Mouse (Mus musculus) intestine, postnatal 0 days (tissue): ENCODE data around the gene Padi4. TPM values are rescaled to one million over a fixed set of nuclear protein-coding genes. Genes with fewer than 3 reads are reported as not detected.
A peak's percentile ranks its signal among the peaks of the same experiment; 100 is the strongest.

Experiments used
- ATAC-seq: fragments of 200-750 bp; cut with Nextera tagmentation; 2 replicates; pipeline ENCODE4 v1.8.0; 2017; ENCODE audit warnings: mild to moderate bottlenecking, moderate TSS enrichment, moderate library complexity
- H3K27ac ChIP-seq: fragments of 300-500 bp; sonication (generic); 2 replicates; pipeline ENCODE4 v1.5.1; 2014; ENCODE audit warnings: mild to moderate bottlenecking, low read depth, low read length, moderate library complexity
- H3K27me3 ChIP-seq: fragments of 300-500 bp; sonication (generic); replicated peaks from 2 replicates; pipeline ENCODE4 v1.6.1; 2014; ENCODE audit warnings: low read length, mixed read lengths; ENCODE audit not compliant: control insufficient read depth, insufficient read depth
- H3K36me3 ChIP-seq: fragments of 300-500 bp; sonication (generic); 2 replicates; pipeline ENCODE4 v1.6.1; 2014; ENCODE audit warnings: mild to moderate bottlenecking, moderate library complexity; ENCODE audit not compliant: control insufficient read depth, insufficient read depth
- H3K4me1 ChIP-seq: fragments of 300-500 bp; sonication (generic); replicated peaks from 2 replicates; pipeline ENCODE4 v1.6.1; 2014; ENCODE audit warnings: antibody characterized with exemption, low read length, mixed read lengths; ENCODE audit not compliant: control insufficient read depth, insufficient read depth
- H3K4me2 ChIP-seq: fragments of 300-500 bp; sonication (generic); replicated peaks from 2 replicates; pipeline ENCODE4 v1.6.1; 2014; ENCODE audit warnings: low read depth, mild to moderate bottlenecking, moderate library complexity
- H3K4me3 ChIP-seq: fragments of 300-500 bp; sonication (generic); 2 replicates; pipeline ENCODE4 v1.5.1; 2014; ENCODE audit warnings: low read depth, low read length
- H3K9ac ChIP-seq: fragments of 300-500 bp; sonication (generic); 2 replicates; pipeline ENCODE4 v1.6.1; 2014; ENCODE audit warnings: mild to moderate bottlenecking, low read depth, low read length
- H3K9me3 ChIP-seq: fragments of 300-500 bp; sonication (generic); 2 replicates; pipeline ENCODE4 v1.6.1; 2016; ENCODE audit warnings: mixed run types; ENCODE audit not compliant: control insufficient read depth
- CTCF ChIP-seq: sonication (generic); IDR thresholded peaks from 2 replicates; pipeline ENCODE4 v1.5.1; 2016; ENCODE audit warnings: low read depth, mild to moderate bottlenecking, control low read depth, antibody characterized with exemption, moderate library complexity
- WGBS: fragments of 180-500 bp; shearing (Covaris S2); extraction: QIAGEN DNeasy Blood & Tissue Kit; methylation state at CpG from one replicate; pipeline ENCODE4 v1.1.7; 2014; 5-methylcytosine and 5-hydroxymethylcytosine counted together
- polyA plus RNA-seq: library from polyadenylated mRNA; unstranded; fragments of >200 nt; fragmentation: Nextera tagmentation; extraction: Ambion mirVana; gene quantifications from 2 replicates; pipeline ENCODE4 v1.2.1, GENCODE M21; 2015

Padi4 gene
- polyA plus RNA-seq, 1 experiment from 2014 or later = 5.5 TPM

DNA sequence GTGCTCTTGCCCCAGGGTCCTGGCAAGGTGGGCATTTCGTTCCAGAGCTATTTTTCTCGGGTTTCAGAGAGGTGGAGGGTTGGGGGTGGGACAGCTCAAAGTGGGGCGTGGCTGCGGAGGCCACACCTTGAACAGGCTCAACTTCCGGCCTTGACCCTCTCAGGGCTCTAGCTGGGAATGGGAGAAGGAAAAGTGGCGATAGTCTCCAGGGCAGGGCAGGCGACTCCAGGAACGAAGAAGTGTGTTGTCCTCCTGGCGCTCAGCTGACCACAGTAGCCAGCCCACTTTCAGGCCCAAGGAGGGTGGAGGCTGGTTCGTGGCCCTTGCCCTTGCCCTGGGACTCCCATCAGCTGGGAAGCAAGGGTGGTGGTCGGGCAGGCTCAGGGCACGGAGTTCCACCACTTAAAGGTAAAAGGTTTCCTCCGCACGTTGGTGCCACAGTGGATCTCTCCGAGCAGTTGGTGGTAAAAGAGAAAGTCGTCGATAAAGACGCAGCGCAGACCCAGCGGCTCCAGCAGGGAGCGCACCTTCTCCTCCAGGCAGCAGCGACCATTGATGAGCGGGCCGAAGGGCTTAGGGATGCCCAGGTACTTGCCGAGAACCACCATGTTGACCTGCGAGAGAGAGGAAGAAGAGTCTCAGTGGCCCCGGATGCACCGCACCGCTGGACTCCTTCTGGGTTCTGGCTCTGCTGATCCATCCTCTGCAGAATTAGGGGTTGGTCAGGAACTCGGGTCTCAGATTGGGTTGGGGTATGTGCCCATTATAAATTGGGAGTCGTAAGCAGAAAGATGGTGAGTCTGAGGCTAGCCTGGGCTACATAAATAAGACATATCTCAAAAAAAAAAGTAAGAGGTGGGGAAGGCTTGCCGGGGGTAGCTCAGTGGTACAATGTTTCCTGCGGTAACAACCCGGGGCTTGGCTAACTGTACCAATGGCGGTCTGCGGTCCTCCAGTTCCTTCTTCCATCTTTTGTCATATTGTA, 40.5 kb upstream of the Padi4 start:
- TF ChIP-seq CTCF = peak; percentile 77
- Histone ChIP-seq H3K27me3 (peaks cover 1% of the 10 kb centered on the region; the same call in 1 of the 2 replicates), H3K4me3 (peak overlapping the region; percentile 46), H3K27ac (peak overlapping the region; percentile 79), H3K4me2 (peak overlapping the region; percentile 78), H3K36me3 (no peaks in the 10 kb centered on the region), H3K4me1 (peaks cover 12% of the 10 kb centered on the region), H3K9ac (peak overlapping the region; percentile 45), H3K9me3 (no peaks in the 10 kb centered on the region)
- ATAC-seq = 0 out of 2 replicates have a peak, but pooled peaks have one; percentile 50
- 26% methylated on average over 36 of the region's 36 CpGs for WGBS

DNA sequence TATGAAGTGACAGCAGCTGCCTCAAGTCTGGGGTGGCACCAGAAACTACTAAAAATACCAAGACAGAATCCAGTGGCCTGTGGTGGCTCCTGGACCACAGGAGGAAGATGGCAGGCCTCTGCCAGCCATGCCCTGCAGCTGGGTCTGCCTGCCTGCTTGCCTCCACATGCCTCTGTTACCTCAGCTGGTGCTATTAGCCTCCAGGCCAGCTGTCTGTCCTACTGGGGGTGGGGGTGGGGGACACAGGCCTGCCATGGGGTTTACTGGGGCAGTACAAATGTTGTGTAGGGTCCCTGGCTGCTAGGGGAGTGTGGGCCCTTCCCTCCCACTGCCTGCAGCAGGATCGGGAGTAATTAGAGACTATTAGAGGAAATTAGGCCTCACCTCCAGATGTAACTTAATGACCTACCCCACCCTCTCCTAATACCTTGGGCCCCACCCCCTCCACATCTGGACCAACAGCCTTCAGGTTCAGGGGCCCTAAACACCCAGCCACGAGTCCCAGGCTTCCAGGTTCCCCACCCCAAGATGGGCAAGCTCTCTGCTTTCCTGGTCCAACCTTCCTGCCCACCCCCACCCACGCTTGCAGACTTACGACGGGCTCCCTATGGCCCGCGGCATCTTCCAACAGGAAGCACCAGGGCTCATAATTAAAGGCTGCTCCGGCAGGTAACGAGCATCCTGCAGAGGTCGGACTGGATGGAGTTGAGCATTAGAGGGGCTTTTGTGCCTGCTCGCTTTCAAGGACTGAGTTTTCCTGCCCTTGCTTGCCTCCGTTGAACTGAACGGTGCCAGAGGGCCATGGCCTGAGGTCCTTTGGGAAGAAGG, 39.5 kb upstream of the Padi4 start:
- Histone ChIP-seq H3K27me3 (peaks cover 4% of the 10 kb centered on the region; the same call in 1 of the 2 replicates), H3K4me3 (peak overlapping the region; percentile 46), H3K9ac (0 out of 2 replicates have a peak overlapping the region, but pooled peaks have one; percentile 1), H3K4me2 (peak overlapping the region; percentile 78), H3K36me3 (no peaks in the 10 kb centered on the region), H3K4me1 (peaks cover 12% of the 10 kb centered on the region), H3K9me3 (no peaks in the 10 kb centered on the region), H3K27ac (0 out of 2 replicates have a peak overlapping the region, but pooled peaks have one; percentile 79)
- 25% methylated on average over 13 of the region's 13 CpGs for WGBS
- TF ChIP-seq CTCF = no peak
- no peak for ATAC-seq

GRCm38 (mm10) chr4:140812609-140813008, 38.6 kb upstream of the Padi4 start:
- H3K27me3 ChIP-seq = peaks cover 4% of the 10 kb centered on the region; the same call in 1 of the 2 replicates
- H3K9me3 ChIP-seq = no peaks in the 10 kb centered on the region
- peak; percentile 32; the same call in 1 of the 2 replicates for ATAC-seq
- no peak overlapping the region for H3K9ac ChIP-seq
- 17% methylated on average over 9 of the region's 14 CpGs for WGBS
- peaks cover 12% of the 10 kb centered on the region for H3K4me1 ChIP-seq
- H3K4me3 ChIP-seq = no peak overlapping the region
- TF ChIP-seq CTCF = no peak
- H3K4me2 ChIP-seq = 0 out of 2 replicates have a peak overlapping the region, but pooled peaks have one; percentile 6
- H3K36me3 ChIP-seq = no peaks in the 10 kb centered on the region
- no peak overlapping the region for H3K27ac ChIP-seq

- Histone ChIP-seq H3K36me3 (no peaks in the 10 kb centered on the region), H3K27me3 (peaks cover 4% of the 10 kb centered on the region; the same call in 1 of the 2 replicates), H3K4me2 (0 out of 2 replicates have a peak overlapping the region, but pooled peaks have one; percentile 6), H3K4me3 (no peak overlapping the region), H3K27ac (no peak overlapping the region), H3K4me1 (peaks cover 11% of the 10 kb centered on the region), H3K9ac (no peak overlapping the region), H3K9me3 (no peaks in the 10 kb centered on the region)
- ATAC-seq = no peak
- no peak for TF ChIP-seq CTCF
- 50% methylated on average over 8 of the region's 8 CpGs for WGBS
Measured at GRCm38 (mm10) chr4:140812191-140812590, 38.2 kb upstream of the Padi4 start.

- Histone ChIP-seq H3K36me3 (no peaks in the 10 kb centered on the region), H3K4me3 (no peak within 1 kb of the TSS), H3K27ac (no peak within 1 kb of the TSS), H3K9ac (no peak within 1 kb of the TSS), H3K4me2 (no peak within 1 kb of the TSS), H3K4me1 (0 out of 2 replicates have a peak, but pooled peaks cover 4% of the 10 kb centered on the region), H3K9me3 (no peaks in the 10 kb centered on the region), H3K27me3 (peaks cover 4% of the 10 kb centered on the region; the same call in 1 of the 2 replicates)
- no peak for TF ChIP-seq CTCF
- no peak for ATAC-seq
- 70% methylated on average over 15 of the region's 16 CpGs for WGBS
Measured at GRCm38 (mm10) chr4:140810458-140811260, 36.6 kb upstream of the Padi4 start, which contains the start of gene Padi3. Padi3 (minus strand) TSS chr4:140810648.
